Mouse (Mus musculus) MEL (cell line): Measurements from ENCODE around the gene Hnf1a. TPM values are rescaled to one million over a fixed set of nuclear protein-coding genes. Genes with fewer than 3 reads are reported as not detected.

ENCODE experiments used
- DNase-seq: peaks from one replicate; pipeline ENCODE4 v3.0.0; 2011; ENCODE audit warnings: low read depth, low spot score
- H3K27ac ChIP-seq: 2 replicates; pipeline ENCODE4 v1.5.1; 2012; ENCODE audit warnings: low read depth, mild to moderate bottlenecking, control low read depth, low read length, moderate library complexity; ENCODE audit not compliant: control insufficient read depth
- H3K27me3 ChIP-seq, 2 experiments: fragments of 150-350 bp in 1 of 2; sonication (generic) in 1 of 2; 2 replicates each; pipeline ENCODE4 v1.6.1; 2012; ENCODE audit warnings: low read length in 2 of 2, mild to moderate bottlenecking in 2 of 2, improper control_type of control experiment in 1 of 2, moderate library complexity in 1 of 2; ENCODE audit not compliant: insufficient read depth in 2 of 2, control insufficient read depth in 1 of 2
- H3K36me3 ChIP-seq, 2 experiments: 2 replicates each; pipeline ENCODE4 v1.6.1; 2012 to 2014; ENCODE audit warnings: low read length in 2 of 2, improper control_type of control experiment in 1 of 2, inconsistent platforms in 1 of 2, mild to moderate bottlenecking in 1 of 2; ENCODE audit not compliant: insufficient read depth in 2 of 2, control insufficient read depth in 1 of 2
- H3K4me1 ChIP-seq, 2 experiments: fragments of 150-350 bp in 1 of 2; sonication (generic) in 1 of 2; 2 replicates each; pipeline ENCODE4 v1.6.1; 2012; ENCODE audit warnings: low read length in 2 of 2, improper control_type of control experiment in 1 of 2, mild to moderate bottlenecking in 1 of 2; ENCODE audit not compliant: insufficient read depth in 2 of 2, control insufficient read depth in 1 of 2
- H3K4me3 ChIP-seq, 2 experiments: fragments of 150-350 bp in 1 of 2; sonication (generic) in 1 of 2; 2 replicates each; pipeline ENCODE4 v1.5.1; 2012; ENCODE audit warnings: low read depth in 2 of 2, low read length in 2 of 2, mild to moderate bottlenecking in 2 of 2, moderate library complexity in 2 of 2, control low read depth in 1 of 2, improper control_type of control experiment in 1 of 2; ENCODE audit not compliant: control insufficient read depth in 1 of 2, insufficient read depth in 1 of 2
- H3K79me2 ChIP-seq: 2 replicates; pipeline ENCODE4 v1.6.1; 2012; ENCODE audit warnings: mild to moderate bottlenecking, low read length, moderate library complexity; ENCODE audit not compliant: control insufficient read depth, poor library complexity, insufficient read depth
- H3K9ac ChIP-seq: 2 replicates; pipeline ENCODE4 v1.6.1; 2012; ENCODE audit warnings: low read depth, mild to moderate bottlenecking, control low read depth, low read length, moderate library complexity; ENCODE audit not compliant: control insufficient read depth, poor library complexity, severe bottlenecking
- H3K9me3 ChIP-seq: fragments of 150-350 bp; sonication (generic); replicated peaks from 2 replicates; pipeline ENCODE4 v1.6.1; 2012; ENCODE audit warnings: mild to moderate bottlenecking, low read length, improper control_type of control experiment, moderate library complexity; ENCODE audit not compliant: insufficient read depth
- BHLHE40 ChIP-seq: IDR thresholded peaks from 2 replicates; pipeline ENCODE4 v1.6.1; 2012; ENCODE audit warnings: low read depth, mild to moderate bottlenecking, inconsistent platforms, low read length, improper control_type of control experiment, borderline replicate concordance
- CHD1 ChIP-seq: IDR thresholded peaks from 2 replicates; pipeline ENCODE4 v1.6.1; 2012; ENCODE audit warnings: low read depth, mild to moderate bottlenecking, inconsistent platforms, low read length, improper control_type of control experiment
- CHD2 ChIP-seq: IDR thresholded peaks from 2 replicates; pipeline ENCODE4 v1.6.1; 2011; ENCODE audit warnings: low read length, improper control_type of control experiment
- E2F4 ChIP-seq: IDR thresholded peaks from 2 replicates; pipeline ENCODE4 v1.6.1; 2011; ENCODE audit warnings: low read depth, low read length, improper control_type of control experiment, borderline replicate concordance
- ELF1 ChIP-seq: IDR thresholded peaks from 2 replicates; pipeline ENCODE4 v1.6.1; 2014; ENCODE audit warnings: low read depth, mild to moderate bottlenecking, inconsistent platforms, low read length, improper control_type of control experiment, moderate library complexity
- EP300 ChIP-seq, 2 experiments: IDR thresholded peaks; 2 replicates each; pipeline ENCODE4 v1.6.1; 2011; ENCODE audit warnings: improper control_type of control experiment in 2 of 2, low read length in 2 of 2, low read depth in 1 of 2, mild to moderate bottlenecking in 1 of 2
- GABPA ChIP-seq: IDR thresholded peaks from 2 replicates; pipeline ENCODE4 v1.6.1; 2012; ENCODE audit warnings: low read depth, mild to moderate bottlenecking, inconsistent platforms, low read length, improper control_type of control experiment, moderate library complexity
- GATA1 ChIP-seq: IDR thresholded peaks from 2 replicates; pipeline ENCODE4 v1.6.1; 2011; ENCODE audit warnings: low read depth, low read length, improper control_type of control experiment
- HCFC1 ChIP-seq: IDR thresholded peaks from 2 replicates; pipeline ENCODE4 v1.6.1; 2012; ENCODE audit warnings: low read depth, mild to moderate bottlenecking, inconsistent platforms, low read length, improper control_type of control experiment, moderate library complexity
- KAT2A ChIP-seq: conservative IDR thresholded peaks from 2 replicates; pipeline ENCODE4 v1.6.1; 2012; ENCODE audit warnings: low read depth, low read length, improper control_type of control experiment, inconsistent platforms
- MAFK ChIP-seq: IDR thresholded peaks from 2 replicates; pipeline ENCODE4 v1.6.1; 2011; ENCODE audit warnings: low read depth, mild to moderate bottlenecking, low read length, improper control_type of control experiment, borderline replicate concordance
- MAX ChIP-seq: IDR thresholded peaks from 2 replicates; pipeline ENCODE4 v1.6.1; 2011; ENCODE audit warnings: low read length, improper control_type of control experiment
- MXI1 ChIP-seq: IDR thresholded peaks from 2 replicates; pipeline ENCODE4 v1.6.1; 2011; ENCODE audit warnings: mild to moderate bottlenecking, low read depth, low read length, improper control_type of control experiment
- MYB ChIP-seq: IDR thresholded peaks from 2 replicates; pipeline ENCODE4 v1.6.1; 2011; ENCODE audit warnings: mild to moderate bottlenecking, low read depth, low read length, improper control_type of control experiment
- NELFE ChIP-seq: IDR thresholded peaks from 2 replicates; pipeline ENCODE4 v1.6.1; 2011; ENCODE audit warnings: low read depth, low read length, improper control_type of control experiment
- NRF1 ChIP-seq: IDR thresholded peaks from 2 replicates; pipeline ENCODE4 v1.6.1; 2014; ENCODE audit warnings: low read depth, mild to moderate bottlenecking, inconsistent platforms, low read length, improper control_type of control experiment, moderate library complexity; ENCODE audit not compliant: poor library complexity, insufficient read depth, severe bottlenecking
- RAD21 ChIP-seq: IDR thresholded peaks from 2 replicates; pipeline ENCODE4 v1.6.1; 2011; ENCODE audit warnings: mild to moderate bottlenecking, low read depth, low read length, improper control_type of control experiment
- SIN3A ChIP-seq: IDR thresholded peaks from 2 replicates; pipeline ENCODE4 v1.6.1; 2012; ENCODE audit warnings: low read length, improper control_type of control experiment, inconsistent platforms
- SMC3 ChIP-seq: IDR thresholded peaks from 2 replicates; pipeline ENCODE4 v1.6.1; 2011; ENCODE audit warnings: low read depth, low read length, improper control_type of control experiment
- TBP ChIP-seq: IDR thresholded peaks from 2 replicates; pipeline ENCODE4 v1.8.0; 2011; ENCODE audit warnings: low read depth, low read length, improper control_type of control experiment
- TCF12 ChIP-seq: IDR thresholded peaks from 2 replicates; pipeline ENCODE4 v1.6.1; 2014; ENCODE audit warnings: low read depth, mild to moderate bottlenecking, inconsistent platforms, low read length, improper control_type of control experiment, moderate library complexity
- UBTF ChIP-seq: IDR thresholded peaks from 2 replicates; pipeline ENCODE4 v1.6.1; 2012; ENCODE audit warnings: low read depth, mild to moderate bottlenecking, inconsistent platforms, low read length, improper control_type of control experiment, moderate library complexity, borderline replicate concordance; ENCODE audit not compliant: insufficient read depth
- USF1 ChIP-seq: IDR thresholded peaks from 2 replicates; pipeline ENCODE4 v1.6.1; 2014; ENCODE audit warnings: low read depth, mild to moderate bottlenecking, inconsistent platforms, low read length, improper control_type of control experiment, moderate library complexity
- ZC3H11A ChIP-seq: IDR thresholded peaks from 2 replicates; pipeline ENCODE4 v1.6.1; 2012; ENCODE audit warnings: low read depth, mild to moderate bottlenecking, inconsistent platforms, low read length, improper control_type of control experiment
- ZNF384 ChIP-seq: IDR thresholded peaks from 2 replicates; pipeline ENCODE4 v1.6.1; 2012; ENCODE audit warnings: low read depth, mild to moderate bottlenecking, inconsistent platforms, low read length, improper control_type of control experiment
- polyA plus RNA-seq, 2 experiments: library from polyadenylated mRNA; stranded (reverse) in 1 of 2; unstranded in 1 of 2; fragments of >175 nt in 1 of 2; fragments of >200 nt in 1 of 2; gene quantifications; 2 replicates each; pipeline versions ENCODE4 v1.2.1 to v1.2.4; 2012; ENCODE audit warnings: low replicate concordance in 2 of 2, low read depth in 1 of 2; ENCODE audit not compliant: insufficient read length in 2 of 2, insufficient read depth in 1 of 2, missing spikeins in 1 of 2
- total RNA-seq: library from RNA; depleted of rRNA; stranded (reverse); fragments of 300-350 nt; gene quantifications from 2 replicates; pipeline ENCODE4 v1.2.3, GENCODE M21; 2012

Hnf1a gene
- total and polyA plus RNA-seq, 3 experiments, result 0.08 to 0.28 TPM; not detected in 1

DNA sequence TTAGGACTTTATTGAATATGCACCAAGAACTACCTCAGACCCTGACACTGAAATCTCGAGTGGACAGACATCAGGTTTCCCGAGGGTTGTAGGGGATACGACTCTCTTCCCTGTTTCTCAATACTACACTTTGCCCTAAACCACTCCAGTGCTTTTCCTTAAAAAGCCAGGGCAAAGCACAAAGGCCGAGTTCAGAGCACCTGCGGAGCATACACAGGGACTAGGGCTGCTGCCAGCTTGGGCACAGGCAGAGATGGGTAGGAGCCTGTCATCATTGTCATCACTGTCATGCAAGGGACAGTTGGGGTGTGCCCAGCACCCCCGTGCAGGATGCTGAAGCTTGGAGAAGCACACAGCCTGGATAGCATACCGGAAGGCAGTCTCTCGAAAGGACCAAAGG, 37.7 kb downstream of the Hnf1a start:
- DNase-seq, result no peak
- Histone ChIP-seq H3K79me2 (no peaks in the 10 kb centered on the region), H3K36me3 (no peaks in the 10 kb centered on the region), H3K9me3 (no peaks in the 10 kb centered on the region), H3K9ac (no peak overlapping the region), H3K27me3 (no peaks in the 10 kb centered on the region), H3K27ac (no peak overlapping the region)
- TF ChIP-seq BHLHE40 (no peak), RAD21 (no peak), GATA1 (no peak), MAFK (no peak), ZC3H11A (no peak), TCF12 (no peak), NELFE (no peak), SIN3A (no peak), GABPA (no peak), ZNF384 (no peak), EP300 (IDR thresholded peaks at IDR 0.05; ENCODE audit: low read depth in 1 of 2, low read length in 2 of 2) (no peak), USF1 (no peak), HCFC1 (no peak)
- TF ChIP-seq, all 39 proteins: peak for 0
- Histone ChIP-seq H3K4me1 (no peaks in the 10 kb centered on the region), H3K4me3 (no peak overlapping the region)

- Histone ChIP-seq H3K36me3 (peaks cover 0 to 7% of the 10 kb centered on the region in 2 experiments; a peak in 2 of 4 replicates), H3K4me3 (no peak overlapping the region), H3K79me2 (no peaks in the 10 kb centered on the region), H3K9ac (no peak overlapping the region), H3K27ac (no peak overlapping the region), H3K27me3 (no peaks in the 10 kb centered on the region), H3K4me1 (peaks cover 4 to 12% of the 10 kb centered on the region in 2 experiments; a peak in 3 of 4 replicates), H3K9me3 (no peaks in the 10 kb centered on the region)
- TF ChIP-seq MAFK, result no peak
- no peak for TF ChIP-seq SMC3
- no peak for TF ChIP-seq BHLHE40
- no peak for TF ChIP-seq KAT2A
- TF ChIP-seq ELF1, result no peak
- TF ChIP-seq CHD2, result no peak
- TF ChIP-seq UBTF, result no peak
- TF ChIP-seq RAD21, result no peak
- no peak for TF ChIP-seq HCFC1
- TF ChIP-seq TBP, result no peak
- no peak for TF ChIP-seq MXI1
- TF ChIP-seq MAX, result no peak
- TF ChIP-seq NRF1, result no peak
- no peak for TF ChIP-seq MYB
- no peak for TF ChIP-seq GATA1
- no peak for TF ChIP-seq CHD1
- TF ChIP-seq SIN3A, result no peak
- TF ChIP-seq GABPA, result no peak
- TF ChIP-seq E2F4, result no peak
- no peak for TF ChIP-seq ZC3H11A
- DNase-seq, result no peak
Measured at GRCm38 (mm10) chr5:114931626-114932025, 39.3 kb downstream of the Hnf1a start.
